Mouse (Mus musculus) NIH3T3 (cell line): ENCODE results near the gene Hspb7.

Experiments
- DNase-seq: peaks from one replicate; pipeline ENCODE4 v3.0.0-alpha.2; 2012; ENCODE audit warnings: low read depth

Hspb7 gene

DNA sequence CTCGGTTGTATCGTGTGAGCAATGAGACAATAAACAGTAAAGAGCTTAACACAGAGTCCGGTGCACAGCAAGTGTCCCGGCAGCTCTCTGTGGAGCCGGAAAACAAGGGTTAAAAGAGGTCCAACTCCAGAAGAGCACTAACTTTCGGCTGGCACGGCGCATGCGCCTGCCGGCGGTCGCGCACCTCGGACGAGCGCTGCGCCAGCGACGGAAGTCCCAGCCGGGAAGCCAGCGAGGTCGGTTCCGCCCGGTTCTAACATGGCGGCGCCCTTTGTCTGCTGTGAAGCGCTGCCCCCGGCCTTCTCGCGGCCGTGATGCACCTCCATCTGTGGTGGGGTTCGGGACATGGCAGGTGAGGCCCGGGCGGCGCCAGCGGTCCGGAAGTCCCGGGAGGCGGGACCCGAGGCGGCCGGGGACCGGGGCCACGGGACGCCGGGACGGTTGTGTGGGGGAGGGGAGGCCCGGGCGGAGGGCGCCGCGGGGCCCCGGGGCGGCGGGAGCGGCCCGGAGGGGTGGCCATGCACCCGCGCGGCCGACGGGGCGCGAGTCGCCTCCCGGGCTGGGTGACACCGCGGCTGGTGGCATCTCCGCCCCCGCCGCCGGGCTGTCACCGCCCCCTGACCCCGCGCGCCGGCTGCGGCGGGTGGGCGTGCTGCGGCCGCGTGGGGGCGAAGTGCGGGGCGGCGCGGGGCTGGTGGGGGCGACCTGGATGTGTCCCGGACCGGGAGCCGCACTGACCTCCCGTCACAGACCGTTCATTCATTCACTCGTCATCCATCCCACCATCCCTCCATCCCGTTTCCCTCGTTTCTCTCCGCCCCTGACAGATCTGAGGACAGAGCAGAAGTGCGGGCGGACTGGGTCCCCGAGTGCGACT is 24.1 kb downstream of the Hspb7 start, which contains the start of gene Zbtb17:
Gene Zbtb17 (plus strand): TSS at position 204 of the 877 bp plus-strand sequence.
- peak; percentile 93 for DNase-seq

GRCm38 (mm10) chr4:141445328-141445720 is 24.7 kb downstream of the Hspb7 start:
- no peak for DNase-seq

DNA sequence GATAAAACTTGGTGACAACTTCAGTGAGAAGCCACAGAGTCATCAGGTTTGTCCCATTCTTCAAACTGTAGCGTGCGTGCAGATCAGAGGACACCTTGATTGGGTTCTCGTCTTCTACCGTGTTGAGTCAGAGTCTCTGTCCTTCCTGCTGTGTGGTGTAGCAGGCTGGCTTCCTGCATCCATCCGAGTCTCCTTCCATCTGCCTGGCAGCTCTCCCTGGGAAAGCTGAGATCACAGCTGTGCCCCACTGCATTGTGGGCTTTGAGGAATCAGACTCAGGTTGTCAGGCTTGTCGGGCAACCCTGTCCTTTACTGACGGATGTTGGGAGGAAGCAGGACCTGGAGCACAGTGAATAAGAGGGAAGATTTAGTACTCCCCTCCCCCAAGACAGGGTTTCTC is 25.6 kb downstream of the Hspb7 start:
- no peak for DNase-seq

GRCm38 (mm10) chr4:141451251-141451650 is 30.7 kb downstream of the Hspb7 start:
- DNase-seq = no peak

DNA sequence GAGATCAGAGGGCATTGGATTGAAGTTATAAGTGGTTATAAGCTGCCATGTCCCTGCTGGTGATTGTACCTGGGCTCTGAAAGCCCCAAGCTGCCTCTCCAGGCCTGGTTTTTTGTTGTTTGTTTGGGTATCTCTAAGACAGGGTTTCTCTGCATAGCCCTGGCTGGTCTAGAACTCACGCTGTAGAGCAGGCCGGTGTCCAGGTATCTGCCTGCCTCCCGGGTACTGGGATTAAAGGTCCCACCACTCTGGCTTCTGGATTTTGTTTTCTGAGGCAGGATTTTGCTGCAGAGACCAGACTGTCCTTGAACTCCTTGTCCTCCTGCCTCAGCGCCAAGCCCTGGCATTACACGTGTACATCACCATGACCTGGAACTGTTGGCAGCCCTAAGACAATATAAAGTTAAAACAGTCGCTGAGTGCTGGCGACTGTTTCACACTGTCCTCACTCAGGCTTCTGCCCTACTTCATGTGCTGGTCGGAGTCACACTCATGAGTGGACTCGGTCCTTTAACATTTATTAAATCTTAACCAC is 31.4 kb downstream of the Hspb7 start:
- no peak for DNase-seq

- peak; percentile 42 for DNase-seq
Measured at GRCm38 (mm10) chr4:141454581-141455350, 34.2 kb downstream of the Hspb7 start.

DNA sequence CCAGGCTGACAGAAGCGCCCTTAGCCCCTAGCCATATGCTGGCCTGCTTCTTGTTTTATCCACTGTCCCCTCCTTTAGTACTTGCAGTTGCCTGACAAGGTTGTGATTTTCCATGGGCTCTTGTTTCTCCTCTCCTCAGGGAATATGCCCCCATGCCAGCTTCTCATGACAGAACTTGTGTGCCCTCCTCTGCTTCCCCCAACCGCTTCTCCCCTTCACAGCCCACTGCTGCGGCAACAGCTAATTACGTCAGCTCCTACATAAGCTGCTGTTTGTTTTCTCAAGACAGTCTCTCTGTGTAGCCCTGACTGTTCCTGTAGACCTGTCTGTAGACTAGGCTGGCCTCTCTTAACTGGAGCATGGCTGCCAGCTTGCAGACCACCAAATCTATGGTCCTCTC is 34.9 kb downstream of the Hspb7 start:
- DNase-seq = no peak

GRCm38 (mm10) chr4:141456193-141456938 is 35.8 kb downstream of the Hspb7 start:
- no peak for DNase-seq

DNA sequence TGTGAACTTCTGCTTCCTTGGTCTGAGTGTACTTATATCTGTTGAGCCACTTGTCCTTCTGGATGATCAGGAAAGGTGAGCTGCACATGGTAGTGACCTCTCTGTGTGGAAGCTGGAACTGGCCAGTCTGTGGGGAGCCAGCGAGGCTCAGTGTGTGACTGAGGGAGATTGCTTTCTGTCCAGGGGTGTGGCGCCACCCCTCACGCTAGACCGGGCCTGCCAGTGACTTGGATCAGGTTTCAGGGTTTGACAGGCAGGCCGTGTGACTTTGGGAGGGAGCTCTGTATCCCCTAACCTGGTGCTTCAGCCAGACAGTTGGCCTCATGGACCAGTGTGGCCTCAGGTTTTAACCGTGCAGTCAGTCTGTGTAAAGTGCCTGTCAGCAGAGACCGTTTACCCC is 37.7 kb downstream of the Hspb7 start:
- peak; percentile 52 for DNase-seq

DNA sequence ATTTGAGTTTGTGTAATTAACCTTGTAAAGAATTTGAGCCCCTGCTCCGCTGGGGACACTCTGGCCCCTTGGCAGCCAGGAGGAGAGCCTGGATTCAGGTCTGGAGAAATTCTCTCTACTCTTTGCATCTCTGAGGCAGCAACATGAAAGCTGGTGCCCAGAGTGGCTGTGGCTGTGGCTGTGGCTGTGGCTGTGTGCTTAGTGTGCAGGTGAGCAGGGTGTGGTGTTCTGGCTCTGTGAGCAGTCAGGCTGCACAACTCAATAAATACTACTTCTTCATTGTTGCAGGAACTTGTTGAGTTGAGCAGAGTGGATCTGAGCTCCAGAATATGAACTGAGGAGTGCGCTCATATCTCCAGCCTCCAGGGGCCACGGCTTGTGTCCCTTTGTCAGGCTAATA is 38.3 kb downstream of the Hspb7 start:
- DNase-seq = no peak

DNA sequence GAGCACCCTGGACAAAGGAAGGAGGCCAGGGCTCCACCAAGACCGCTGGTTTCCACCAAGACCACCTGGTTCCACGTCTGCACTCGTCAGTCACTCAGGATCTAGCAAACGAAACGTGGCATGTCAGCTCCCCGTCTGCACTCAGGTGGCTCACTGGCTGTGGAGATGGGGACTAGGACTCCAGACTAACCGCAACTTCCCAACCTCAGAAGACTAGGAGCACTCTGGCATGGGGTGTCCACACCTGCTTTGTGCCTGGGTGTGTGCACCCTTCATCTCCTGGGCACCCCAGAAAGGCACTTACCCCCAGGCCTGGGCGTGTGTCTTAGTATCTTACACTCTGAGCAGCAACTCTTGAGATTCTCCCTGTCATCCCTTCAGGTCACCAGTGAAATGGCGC is 39.2 kb downstream of the Hspb7 start:
- DNase-seq = no peak

DNA sequence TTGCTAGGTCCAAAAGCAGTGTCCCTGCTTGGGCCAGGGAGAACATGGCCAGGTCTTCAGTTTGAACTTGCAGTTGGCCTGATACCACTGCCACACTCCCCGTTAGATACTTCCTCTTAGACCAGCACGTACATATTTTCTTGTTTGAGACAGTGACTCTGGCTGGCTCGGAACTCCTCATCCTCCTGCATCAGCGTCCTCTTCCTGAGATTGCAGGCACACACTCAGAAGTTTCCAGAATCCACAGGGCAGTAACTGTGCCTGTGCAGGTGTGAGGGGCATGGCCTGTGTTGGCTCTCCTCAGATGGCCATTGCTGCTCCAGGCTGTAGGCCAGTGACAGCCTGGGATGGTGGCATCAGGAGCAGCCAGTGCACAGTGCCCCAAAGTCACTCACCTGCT is 39.9 kb downstream of the Hspb7 start:
- DNase-seq = no peak

DNA sequence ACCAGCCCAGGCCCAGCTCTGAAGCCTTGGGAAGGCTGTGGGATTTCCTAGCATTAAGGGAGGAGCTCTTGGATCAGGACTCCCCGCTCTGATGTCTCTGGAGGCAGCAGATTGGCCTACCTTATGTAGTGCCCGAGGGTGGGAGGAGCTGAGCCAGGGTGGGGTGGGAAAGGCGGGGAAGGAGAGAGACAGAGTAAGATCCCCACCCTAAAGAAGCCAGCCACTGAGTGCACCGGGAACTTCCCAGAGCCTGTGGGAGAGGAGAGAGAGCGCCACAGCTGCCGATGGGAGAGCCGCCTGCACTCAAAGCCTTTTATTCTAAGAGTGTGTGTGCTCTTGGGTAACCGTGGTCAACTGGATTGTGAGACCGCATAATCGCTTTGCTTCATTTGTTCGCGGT is 40.5 kb downstream of the Hspb7 start:
- no peak for DNase-seq

GRCm38 (mm10) chr4:141461576-141461975 is 41.0 kb downstream of the Hspb7 start:
- no peak for DNase-seq

DNA sequence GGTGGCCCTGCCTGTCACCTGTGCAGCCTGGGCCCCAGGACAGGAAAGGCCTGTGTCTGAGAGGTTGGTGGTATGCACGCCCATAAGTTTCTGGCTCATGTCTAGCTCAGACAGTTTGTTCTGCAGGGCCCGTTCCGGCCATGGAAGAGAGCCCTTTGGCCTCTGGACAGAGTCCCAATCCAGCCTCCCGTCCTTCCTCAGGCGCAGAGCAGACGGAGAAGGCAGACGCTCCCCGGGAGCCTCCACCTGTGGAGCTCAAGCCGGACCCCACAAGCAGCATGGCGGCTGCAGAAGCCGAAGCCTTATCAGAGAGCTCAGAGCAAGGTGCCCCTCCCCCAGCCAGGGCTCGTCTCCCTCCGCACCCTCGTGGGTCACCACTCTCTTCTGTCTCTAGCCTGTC is 42.9 kb downstream of the Hspb7 start:
- DNase-seq = no peak

DNA sequence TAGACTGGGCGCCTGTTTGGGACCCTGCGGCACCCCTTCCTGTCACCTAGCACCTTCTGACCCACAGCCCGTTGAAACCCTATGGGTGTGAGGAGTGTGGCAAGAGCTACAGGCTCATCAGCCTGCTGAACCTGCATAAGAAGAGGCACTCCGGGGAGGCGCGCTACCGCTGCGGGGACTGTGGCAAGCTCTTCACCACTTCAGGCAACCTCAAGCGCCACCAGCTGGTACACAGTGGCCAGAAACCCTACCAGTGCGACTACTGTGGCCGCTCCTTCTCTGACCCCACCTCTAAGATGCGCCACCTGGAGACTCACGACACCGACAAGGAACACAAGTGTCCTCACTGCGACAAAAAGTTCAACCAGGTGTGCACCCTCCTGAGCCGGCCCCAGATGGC is 44.1 kb downstream of the Hspb7 start:
- no peak for DNase-seq

DNA sequence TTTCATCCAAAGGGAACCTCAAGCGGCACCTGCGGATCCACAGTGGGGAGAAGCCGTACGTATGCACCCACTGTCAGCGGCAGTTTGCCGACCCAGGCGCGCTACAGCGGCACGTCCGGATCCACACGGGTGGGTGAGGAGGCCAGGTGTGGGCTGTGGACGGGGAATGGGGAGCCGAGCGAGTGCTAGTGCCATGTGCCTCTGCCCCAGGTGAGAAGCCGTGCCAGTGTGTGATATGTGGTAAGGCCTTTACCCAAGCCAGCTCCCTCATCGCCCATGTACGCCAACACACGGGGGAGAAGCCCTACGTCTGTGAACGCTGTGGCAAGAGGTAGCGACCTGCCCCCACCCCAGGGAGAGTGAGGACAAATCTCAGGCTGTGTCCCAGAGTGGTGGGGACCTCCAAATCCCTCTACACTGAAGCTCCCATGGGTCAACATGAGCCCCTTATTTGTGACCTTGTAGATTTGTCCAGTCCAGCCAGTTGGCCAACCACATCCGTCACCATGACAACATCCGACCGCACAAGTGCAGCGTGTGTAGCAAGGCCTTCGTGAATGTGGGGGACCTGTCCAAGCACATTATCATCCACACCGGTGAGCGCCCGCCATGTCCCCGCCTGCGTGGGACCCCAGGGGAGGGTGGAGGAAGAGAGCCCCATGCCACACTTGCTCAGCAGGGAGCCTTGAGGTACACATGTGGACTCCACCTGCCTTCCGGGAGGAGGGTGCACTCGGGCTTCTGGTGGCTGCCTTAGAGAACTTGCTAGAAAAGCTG is 45.1 kb downstream of the Hspb7 start:
- no peak for DNase-seq

DNA sequence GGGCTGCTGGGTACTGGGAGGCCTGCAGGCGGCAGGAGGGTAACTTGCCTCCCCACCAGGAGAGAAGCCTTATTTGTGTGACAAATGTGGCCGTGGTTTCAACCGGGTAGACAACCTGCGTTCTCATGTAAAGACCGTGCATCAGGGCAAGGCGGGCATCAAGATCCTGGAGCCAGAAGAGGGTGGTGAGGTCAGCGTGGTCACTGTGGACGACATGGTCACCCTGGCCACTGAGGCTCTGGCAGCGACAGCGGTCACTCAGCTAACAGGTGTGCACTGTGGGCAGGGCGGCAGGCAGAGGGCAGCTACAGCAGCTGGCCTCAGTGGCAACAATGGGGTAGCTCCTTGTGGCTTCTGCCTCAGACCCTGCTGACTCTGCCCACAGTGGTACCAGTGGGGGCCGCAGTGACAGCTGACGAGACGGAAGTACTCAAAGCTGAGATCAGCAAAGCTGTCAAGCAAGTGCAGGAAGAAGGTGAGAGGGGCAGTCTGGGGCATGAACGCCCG is 45.8 kb downstream of the Hspb7 start:
- no peak for DNase-seq

GRCm38 (mm10) chr4:141466844-141467580 is 46.4 kb downstream of the Hspb7 start:
- no peak for DNase-seq

GRCm38 (mm10) chr4:141467581-141467927 is 47.0 kb downstream of the Hspb7 start:
- DNase-seq = no peak

DNA sequence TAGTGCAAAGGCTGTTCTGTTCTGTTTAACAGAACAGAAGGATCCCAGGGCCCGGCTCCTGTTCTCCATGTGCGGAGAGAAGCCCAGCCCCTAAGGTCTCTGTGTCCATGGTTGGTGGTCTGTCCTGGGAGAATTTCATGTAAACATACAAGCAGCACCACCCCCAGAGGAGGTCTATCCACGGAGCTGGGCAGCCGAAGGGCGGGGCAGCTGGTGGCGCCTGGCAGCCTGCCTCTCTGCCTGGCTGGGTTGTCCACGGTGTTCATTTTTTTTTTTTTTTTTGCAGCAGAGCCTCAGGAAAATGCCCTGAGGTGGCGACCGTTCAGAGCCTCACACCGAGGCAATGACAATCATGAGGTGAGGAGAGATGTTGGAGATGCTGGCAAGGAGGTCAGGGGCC is 48.0 kb downstream of the Hspb7 start:
- DNase-seq = peak; percentile 9
